Mouse (Mus musculus): ENCODE measurements around the gene Hist1h3d.
"Not testable (repeated sequence)": the region's sequence is repeated elsewhere in the genome, so short reads cannot be mapped to it uniquely, and the experiment has no call there.

Gene Hist1h3d

GRCm38 (mm10) chr13:23542225-23542980, 33.2 kb upstream of the Hist1h3d start:
- DNase-seq (ENCODE audit: low spot score in 2 of 2), result not testable (repeated sequence)

DNA sequence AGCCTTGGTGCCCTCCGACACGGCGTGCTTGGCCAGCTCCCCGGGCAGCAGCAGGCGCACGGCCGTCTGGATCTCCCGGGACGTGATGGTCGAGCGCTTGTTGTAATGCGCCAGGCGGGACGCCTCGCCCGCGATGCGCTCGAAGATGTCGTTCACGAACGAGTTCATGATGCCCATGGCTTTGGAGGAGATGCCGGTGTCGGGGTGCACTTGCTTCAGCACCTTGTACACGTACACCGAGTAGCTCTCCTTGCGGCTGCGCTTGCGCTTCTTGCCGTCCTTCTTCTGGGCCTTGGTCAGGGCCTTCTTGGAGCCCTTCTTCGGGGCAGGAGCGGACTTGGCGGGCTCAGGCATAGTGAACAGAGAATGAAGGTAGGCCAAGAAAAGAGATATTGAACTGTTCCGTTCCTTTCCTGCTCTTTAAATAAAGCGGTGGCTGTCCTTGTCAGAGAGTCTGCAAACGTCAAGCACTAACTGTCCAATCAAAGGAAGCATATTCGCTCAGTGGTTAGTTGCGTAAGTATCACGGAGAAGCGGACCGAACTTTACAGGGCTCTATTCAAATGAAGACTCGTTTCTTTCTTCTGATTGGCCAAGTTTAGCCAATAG, 32.5 kb upstream of the Hist1h3d start, which contains the start of gene Hist1h2bh:
Hist1h2bh (minus strand) TSS at position 394 of the 609 bp plus-strand sequence.
- peak in 1 of 2 experiments; percentile 47 for DNase-seq (ENCODE audit: low spot score in 2 of 2)

DNA sequence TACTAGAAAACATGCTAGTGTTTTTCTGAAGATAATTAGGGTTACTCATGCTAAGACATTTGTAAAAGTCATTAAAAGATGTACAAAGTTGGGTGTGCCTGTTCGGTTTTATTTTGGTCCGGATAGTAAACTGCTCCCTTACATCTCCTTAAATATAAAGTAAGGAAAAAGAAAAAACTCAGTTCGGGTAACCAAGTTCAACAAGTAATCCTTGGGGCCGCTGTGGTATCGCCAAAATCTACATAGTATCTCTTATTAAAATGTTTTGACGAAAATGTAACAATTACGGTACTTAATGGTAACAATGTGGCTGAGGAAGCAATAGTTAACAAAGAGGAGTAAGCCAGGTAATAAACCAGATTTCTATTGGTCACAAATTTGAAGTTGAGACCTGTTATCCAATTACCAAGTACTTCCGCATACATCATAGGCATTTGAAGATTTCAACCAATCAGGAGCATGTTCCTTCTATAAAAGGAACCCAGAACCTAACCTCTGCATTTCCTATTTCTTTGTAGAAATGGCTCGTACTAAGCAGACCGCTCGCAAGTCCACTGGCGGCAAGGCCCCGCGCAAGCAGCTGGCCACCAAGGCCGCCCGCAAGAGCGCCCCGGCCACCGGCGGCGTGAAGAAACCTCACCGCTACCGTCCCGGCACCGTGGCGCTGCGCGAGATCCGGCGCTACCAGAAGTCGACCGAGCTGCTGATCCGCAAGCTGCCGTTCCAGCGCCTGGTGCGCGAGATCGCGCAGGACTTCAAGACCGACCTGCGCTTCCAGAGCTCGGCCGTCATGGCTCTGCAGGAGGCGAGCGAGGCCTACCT, 31.4 kb upstream of the Hist1h3d start, which contains the start of gene Hist1h3f:
Hist1h3f (plus strand) TSS at position 88 of the 822 bp plus-strand sequence.
- DNase-seq (ENCODE audit: low spot score in 2 of 2), result peak in 1 of 2 experiments; percentile 63

DNA sequence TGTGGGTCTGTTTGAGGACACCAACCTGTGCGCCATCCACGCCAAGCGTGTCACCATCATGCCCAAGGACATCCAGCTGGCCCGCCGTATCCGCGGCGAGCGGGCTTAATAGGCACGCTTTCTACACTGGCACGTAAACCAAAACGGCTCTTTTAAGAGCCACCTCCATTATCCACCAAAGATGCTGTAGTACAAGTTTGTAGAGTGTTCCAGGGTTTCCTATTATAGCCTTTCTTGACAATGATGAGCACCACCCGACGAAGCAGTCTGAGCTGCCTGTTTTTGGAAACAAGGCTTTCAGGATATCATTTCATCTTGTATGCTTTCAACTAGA, 30.8 kb upstream of the Hist1h3d start:
- not testable (repeated sequence) for DNase-seq (ENCODE audit: low spot score in 2 of 2)

GRCm38 (mm10) chr13:23546694-23547093, 28.9 kb upstream of the Hist1h3d start:
- DNase-seq (ENCODE audit: low spot score in 2 of 2), result no peak

GRCm38 (mm10) chr13:23550761-23551145, 24.8 kb upstream of the Hist1h3d start:
- DNase-seq (ENCODE audit: low spot score in 2 of 2), result no peak

DNA sequence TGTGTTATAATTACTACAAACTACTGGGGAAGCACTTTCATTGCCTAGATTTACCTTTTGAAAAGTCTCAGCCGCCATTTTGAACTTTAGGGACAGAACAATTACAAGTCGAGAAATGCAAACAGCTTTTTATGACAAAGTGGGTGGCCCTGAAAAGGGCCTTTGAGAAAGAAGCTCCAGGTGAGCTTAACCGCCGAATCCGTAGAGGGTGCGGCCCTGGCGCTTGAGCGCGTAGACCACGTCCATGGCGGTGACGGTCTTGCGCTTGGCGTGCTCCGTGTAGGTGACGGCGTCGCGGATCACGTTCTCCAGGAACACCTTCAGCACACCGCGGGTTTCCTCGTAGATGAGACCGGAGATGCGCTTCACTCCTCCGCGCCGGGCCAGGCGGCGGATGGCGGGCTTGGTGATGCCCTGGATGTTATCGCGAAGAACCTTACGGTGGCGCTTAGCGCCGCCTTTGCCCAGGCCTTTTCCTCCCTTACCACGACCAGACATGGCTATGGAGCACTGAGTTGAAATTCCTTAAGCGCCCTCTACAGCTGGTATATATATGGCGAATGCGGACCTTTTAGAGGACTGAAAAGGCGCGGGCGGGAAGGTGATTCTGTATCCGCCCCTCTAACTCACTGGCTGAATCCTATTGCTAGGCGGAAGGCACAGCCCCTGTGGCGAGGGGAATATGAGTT, 24.3 kb upstream of the Hist1h3d start, which contains the start of gene Hist1h4f:
Hist1h4f (minus strand) TSS at position 503 of the 689 bp plus-strand sequence.
- peak; percentile 84 to 85 for DNase-seq (ENCODE audit: low spot score in 2 of 2)

GRCm38 (mm10) chr13:23551931-23552914, 23.3 kb upstream of the Hist1h3d start:
- DNase-seq (ENCODE audit: low spot score in 2 of 2), result no peak

- DNase-seq (ENCODE audit: low spot score in 2 of 2), result no peak
Observed at GRCm38 (mm10) chr13:23552962-23553361, 22.6 kb upstream of the Hist1h3d start, which contains the start of gene Hist1h1d. TSS of gene Hist1h1d (plus strand) at chr13:23553262.

- DNase-seq (ENCODE audit: low spot score in 2 of 2), result no peak
Observed at GRCm38 (mm10) chr13:23554393-23554792, 21.2 kb upstream of the Hist1h3d start.

DNA sequence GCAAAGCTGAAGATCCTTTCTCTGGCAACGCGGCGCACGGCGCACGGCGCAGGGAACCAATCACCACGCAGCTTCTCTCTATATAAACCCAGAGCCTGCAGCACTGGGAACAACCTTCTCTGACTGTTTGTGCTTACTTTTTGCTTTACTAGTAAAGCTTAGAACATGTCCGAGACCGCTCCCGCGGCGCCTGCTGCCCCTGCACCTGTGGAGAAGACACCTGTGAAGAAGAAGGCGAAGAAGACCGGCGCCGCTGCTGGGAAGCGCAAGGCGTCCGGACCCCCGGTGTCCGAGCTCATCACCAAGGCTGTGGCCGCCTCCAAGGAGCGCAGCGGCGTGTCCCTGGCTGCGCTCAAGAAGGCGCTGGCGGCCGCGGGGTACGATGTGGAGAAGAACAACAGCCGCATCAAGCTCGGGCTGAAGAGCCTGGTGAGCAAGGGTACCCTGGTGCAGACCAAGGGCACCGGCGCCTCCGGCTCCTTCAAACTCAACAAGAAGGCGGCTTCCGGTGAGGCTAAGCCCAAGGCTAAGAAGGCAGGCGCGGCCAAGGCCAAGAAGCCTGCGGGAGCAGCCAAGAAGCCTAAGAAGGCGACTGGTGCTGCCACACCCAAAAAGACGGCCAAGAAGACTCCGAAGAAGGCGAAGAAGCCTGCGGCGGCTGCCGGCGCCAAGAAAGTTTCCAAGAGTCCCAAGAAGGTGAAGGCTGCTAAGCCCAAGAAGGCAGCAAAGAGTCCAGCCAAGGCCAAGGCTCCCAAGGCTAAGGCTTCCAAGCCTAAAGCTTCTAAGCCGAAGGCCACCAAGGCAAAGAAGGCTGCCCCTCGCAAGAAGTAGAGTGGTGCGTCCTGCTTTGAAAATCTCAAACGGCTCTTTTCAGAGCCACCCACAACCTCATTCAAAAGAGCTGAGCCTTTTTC, 20.4 kb upstream of the Hist1h3d start:
- peak; percentile 65 to 74 for DNase-seq (ENCODE audit: low spot score in 2 of 2)

DNA sequence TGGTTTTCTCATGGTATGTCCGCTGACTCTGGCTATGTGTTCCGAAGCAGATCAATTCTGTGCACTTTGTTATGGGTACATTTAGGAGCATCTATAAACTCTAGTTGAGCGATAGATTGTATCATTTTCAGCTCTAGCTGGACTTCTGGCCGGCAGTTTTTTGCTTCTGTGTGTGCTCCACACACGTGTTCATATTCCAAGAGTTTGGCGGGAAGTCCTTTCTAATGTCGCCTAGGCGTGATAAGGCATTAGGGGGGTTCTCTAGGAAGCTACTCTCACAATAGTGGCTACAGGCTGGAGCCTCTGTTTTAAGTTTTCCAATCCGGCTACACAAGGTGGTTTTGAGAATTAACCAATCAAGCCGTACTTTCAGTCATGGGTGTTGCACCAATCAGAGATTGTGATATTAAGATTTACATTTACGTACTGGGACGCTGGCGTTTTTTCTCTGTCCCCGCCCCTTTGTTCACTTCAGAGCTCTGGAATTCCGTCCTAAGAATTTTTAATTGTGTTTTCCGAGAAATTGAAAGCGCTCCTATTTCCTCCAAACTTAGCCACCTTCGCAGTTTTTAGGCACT, 19.6 kb upstream of the Hist1h3d start:
- peak in 1 of 2 experiments; percentile 48 for DNase-seq (ENCODE audit: low spot score in 2 of 2)

DNA sequence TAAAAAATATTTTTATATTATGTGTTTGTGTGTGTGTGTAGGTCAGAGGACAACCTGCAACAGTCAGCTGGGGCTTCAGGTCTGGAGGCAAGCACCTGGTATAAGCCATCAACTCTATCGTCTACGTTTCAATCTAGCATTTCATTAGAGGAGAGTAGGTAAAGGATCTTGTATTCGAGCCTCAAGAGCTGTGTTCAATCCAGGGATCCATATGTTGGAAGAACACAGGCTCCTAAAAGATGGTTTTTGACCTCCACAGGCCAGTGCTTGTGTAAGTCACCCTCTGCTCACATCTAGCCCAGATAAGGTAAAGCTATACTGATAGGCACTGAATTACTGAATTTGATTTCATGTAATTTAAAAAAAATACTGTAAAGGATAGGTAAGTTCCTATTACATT, 18.7 kb upstream of the Hist1h3d start:
- no peak for DNase-seq (ENCODE audit: low spot score in 2 of 2)

GRCm38 (mm10) chr13:23560699-23561098, 14.9 kb upstream of the Hist1h3d start:
- DNase-seq (ENCODE audit: low spot score in 2 of 2), result not testable (repeated sequence)

GRCm38 (mm10) chr13:23561531-23561882, 14.1 kb upstream of the Hist1h3d start:
- DNase-seq (ENCODE audit: low spot score in 2 of 2), result not testable (repeated sequence)

DNA sequence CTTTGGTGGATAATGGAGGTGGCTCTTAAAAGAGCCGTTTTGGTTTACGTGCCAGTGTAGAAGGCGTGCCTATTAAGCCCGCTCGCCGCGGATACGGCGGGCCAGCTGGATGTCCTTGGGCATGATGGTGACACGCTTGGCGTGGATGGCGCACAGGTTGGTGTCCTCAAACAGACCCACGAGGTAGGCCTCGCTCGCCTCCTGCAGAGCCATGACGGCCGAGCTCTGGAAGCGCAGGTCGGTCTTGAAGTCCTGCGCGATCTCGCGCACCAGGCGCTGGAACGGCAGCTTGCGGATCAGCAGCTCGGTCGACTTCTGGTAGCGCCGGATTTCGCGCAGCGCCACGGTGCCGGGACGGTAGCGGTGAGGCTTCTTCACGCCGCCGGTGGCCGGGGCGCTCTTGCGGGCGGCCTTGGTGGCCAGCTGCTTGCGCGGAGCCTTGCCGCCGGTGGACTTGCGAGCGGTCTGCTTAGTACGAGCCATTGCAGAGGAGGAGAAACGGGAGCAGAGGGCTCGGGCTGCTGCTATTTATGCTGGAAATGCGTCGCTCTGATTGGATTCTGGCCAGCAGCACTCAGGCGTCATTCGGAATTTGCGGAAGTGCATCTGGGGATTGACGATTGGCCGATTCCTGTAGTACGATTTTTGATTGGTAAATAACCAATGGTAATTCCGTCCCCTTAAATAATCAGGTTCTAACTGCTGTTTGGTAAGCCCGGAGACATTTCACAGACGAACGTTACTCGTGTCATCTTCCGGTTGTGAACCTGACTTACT, 13.5 kb upstream of the Hist1h3d start, which contains the start of gene Hist1h3e:
Hist1h3e (minus strand) TSS at position 487 of the 777 bp plus-strand sequence.
- peak; percentile 92 to 94 for DNase-seq (ENCODE audit: low spot score in 2 of 2)

DNA sequence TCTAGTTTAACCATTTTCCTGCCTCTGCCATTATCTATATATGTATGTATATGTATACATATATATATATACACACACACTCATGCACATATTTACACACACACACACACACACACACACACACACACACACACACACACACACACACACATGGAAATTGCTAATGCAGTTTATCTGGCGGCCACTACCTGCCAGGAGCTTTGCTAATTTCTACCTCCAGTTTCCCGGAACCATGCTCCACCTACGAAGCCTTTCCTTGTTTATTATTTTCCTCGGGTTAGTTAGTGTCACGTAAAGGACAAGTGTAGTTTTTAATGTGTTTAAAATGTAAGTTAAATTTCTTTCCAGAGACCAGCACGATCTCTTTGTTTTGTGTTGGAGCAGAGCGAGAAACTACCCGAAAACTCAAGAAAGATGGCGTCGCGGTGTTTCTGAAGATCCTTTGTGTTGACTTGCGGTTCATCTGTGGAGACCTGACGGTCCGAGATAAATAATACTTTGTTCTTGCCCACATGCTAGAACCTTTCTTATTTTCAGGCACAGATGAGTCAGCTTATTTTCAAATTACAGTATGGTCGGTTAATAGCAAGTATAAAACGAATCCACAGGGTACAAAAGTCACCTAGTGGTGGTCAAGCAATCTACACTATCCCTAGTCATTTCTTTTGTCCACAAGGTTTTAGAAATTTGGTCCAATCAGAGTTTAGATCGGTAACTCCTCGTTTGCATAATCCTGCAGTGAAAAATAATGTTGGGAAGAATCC, 12.7 kb upstream of the Hist1h3d start:
- DNase-seq (ENCODE audit: low spot score in 2 of 2), result no peak

All from urinary bladder, postnatal 4 days (tissue).